Mouse (Mus musculus): ENCODE results near the gene Vps8.

The Vps8 gene

GRCm38 (mm10) chr16:21477074-21477473, 54.2 kb downstream of the Vps8 start:
- no peak for DNase-seq (ENCODE audit: low spot score)

DNA sequence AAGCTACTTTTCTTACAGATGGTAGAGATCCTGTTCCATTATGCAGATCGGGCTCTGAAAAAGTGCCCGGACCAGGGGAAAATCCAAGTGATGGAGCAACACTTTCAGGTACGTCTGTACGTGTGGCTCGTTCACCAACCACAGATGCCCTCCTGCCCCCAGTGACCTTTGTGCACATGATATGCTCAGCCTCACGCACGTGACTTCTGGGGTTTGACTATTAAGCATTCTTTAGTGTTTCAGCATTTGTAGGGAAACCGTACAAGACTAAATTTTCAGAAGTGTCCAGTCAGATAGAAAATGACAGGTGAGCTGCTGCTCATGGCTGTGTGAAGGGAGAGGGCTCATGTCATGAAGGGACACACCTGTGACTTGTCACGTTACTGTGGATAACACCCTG, 55.5 kb downstream of the Vps8 start:
- DNase-seq (ENCODE audit: low spot score), result peak; percentile 71

- no peak for DNase-seq (ENCODE audit: low spot score)
Measured at GRCm38 (mm10) chr16:21483803-21484202, 60.9 kb downstream of the Vps8 start.

GRCm38 (mm10) chr16:21485716-21486115, 62.8 kb downstream of the Vps8 start:
- no peak for DNase-seq (ENCODE audit: low spot score)

- DNase-seq (ENCODE audit: low spot score), result no peak
Measured at GRCm38 (mm10) chr16:21488413-21488812, 65.5 kb downstream of the Vps8 start.

DNA sequence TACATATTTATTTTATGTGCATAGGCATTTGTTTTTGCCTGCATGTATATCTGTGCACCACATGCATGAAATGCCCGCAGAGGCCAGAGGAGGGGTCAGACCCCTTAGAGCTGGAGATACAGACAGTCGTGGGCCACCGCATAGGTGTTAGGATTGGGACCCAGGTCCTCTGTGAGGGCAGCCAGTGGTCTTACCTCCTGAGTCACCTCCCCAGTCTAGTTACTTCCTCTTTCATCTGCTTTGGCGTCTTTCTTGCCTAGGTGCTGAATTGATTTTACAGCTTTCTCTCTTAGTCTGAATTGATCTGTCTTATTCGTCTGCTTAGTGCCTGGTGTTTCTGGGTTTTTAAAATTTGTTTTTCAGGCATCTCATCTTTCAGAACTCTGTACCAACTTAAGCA, 69.4 kb downstream of the Vps8 start:
- DNase-seq (ENCODE audit: low spot score), result no peak

DNA sequence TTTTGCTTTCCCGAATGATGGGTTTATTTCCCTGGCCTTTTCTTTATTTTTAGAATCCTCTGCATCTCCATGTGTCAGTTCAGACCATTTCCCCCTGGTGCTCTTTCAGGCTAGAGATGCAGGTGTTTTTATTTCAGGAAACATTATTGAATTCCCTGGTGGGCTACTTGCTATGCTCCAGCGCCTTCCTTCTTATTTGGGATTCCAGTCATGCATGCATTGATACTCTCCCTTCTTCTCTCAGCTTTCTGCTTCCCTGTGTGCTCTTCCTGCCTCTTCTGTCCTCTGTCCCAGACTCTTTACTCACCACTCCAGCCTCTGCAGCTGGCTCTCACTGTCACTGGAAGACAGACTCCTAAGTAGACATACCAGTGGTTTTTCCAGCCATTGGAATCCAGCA, 70.0 kb downstream of the Vps8 start:
- DNase-seq (ENCODE audit: low spot score), result no peak

- DNase-seq (ENCODE audit: low spot score), result no peak
Measured at GRCm38 (mm10) chr16:21494681-21495080, 71.8 kb downstream of the Vps8 start.

DNA sequence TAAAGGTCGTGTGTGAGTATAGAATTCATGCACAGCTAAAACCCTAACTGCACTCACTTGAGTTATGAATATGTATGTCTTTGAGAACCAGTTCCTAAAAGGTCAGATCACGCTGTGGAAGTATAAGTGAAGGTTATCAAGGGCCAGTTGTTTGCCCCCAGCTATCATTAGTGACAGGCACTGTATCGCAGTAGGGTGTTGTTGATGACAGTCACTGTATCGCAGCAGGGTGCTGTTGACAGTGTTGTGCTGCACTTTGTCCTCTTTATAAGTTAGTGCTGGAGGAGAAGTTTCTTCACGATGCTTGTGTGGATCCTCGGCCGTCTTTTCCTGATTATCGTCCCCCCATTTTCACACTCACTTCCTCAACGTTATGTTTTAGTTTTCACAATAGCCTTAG, 73.9 kb downstream of the Vps8 start:
- DNase-seq (ENCODE audit: low spot score), result no peak

DNA sequence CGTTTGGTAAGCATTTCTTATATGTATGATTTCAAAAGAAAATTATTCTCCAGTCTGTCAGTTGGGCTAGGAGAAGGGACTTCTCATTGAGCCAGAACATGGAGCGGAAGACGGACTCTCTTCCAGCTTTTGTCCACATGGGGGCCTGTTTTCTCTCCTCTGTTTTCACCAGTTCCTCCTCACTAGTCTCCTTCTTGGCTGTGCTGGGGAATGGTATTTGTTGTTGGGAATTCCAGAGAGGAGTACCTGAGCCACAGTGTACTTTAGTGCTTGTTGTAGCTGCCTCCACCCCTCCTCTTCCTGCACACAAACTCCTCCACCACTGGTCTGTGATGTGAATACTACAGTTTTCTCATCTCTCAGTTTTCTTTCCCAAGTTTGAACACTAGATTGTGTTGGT, 74.7 kb downstream of the Vps8 start:
- no peak for DNase-seq (ENCODE audit: low spot score)

GRCm38 (mm10) chr16:21498984-21499383, 76.1 kb downstream of the Vps8 start:
- DNase-seq (ENCODE audit: low spot score), result no peak

- peak; percentile 29 for DNase-seq (ENCODE audit: low spot score)
Measured at GRCm38 (mm10) chr16:21499656-21500055, 76.7 kb downstream of the Vps8 start.

GRCm38 (mm10) chr16:21518833-21519232, 95.9 kb downstream of the Vps8 start:
- DNase-seq (ENCODE audit: low spot score), result no peak

DNA sequence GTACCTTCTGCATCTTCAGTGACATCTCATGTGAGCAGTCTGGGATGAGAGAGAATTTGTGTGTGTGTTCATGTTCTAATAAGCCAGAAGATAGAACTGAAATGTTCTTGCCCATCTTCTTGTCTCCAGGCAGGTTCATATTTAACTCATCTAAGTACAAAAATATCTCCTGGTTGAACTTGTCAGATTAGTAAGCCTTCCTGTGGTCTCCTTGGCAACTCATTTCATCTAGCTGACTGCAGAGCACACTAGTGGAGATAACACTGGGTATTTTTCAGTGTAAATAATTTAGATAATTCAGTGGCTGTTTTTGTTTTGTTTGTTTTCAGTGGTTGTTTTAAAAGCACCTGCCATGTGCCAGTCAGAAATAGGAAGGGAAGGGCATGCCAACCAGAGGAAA, 96.9 kb downstream of the Vps8 start:
- no peak for DNase-seq (ENCODE audit: low spot score)

GRCm38 (mm10) chr16:21523738-21524137, 100.8 kb downstream of the Vps8 start:
- no peak for DNase-seq (ENCODE audit: low spot score)

- DNase-seq (ENCODE audit: low spot score), result no peak
Measured at GRCm38 (mm10) chr16:21525376-21525775, 102.5 kb downstream of the Vps8 start.

DNA sequence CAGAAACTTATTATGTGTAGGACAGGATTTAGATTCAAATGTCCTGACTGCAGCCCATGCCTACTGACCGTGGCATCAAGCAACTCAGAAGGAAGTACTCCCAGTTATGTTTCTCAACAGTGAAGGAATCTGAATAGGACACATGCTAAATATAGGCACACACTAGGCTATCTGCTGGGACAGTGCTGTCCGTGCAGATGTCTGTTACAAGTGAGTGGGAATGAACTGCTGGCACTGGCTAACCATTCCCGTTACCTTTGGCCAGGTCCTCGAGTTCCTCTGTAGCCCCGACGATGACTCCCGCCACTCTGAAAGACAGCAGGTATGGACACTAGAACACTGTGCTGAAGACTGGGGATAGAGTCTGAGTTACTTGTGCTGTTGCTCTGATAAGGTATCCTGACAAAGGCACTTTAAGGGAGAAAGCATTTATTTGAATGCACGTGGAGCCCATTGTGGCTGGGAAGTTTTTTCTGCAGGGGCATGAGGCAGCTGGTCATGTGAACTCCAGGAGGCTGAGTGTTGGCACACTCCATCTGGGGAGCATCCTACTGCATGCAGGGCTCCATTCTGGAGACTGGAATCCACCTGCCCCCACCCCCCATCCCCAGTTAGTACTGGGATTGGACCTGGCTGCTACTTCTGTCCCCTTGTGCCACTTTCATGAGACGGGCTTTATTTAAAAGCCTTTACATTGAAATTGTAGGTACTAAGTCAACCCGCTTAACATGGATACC, 104.5 kb downstream of the Vps8 start:
- DNase-seq (ENCODE audit: low spot score), result no peak

DNA sequence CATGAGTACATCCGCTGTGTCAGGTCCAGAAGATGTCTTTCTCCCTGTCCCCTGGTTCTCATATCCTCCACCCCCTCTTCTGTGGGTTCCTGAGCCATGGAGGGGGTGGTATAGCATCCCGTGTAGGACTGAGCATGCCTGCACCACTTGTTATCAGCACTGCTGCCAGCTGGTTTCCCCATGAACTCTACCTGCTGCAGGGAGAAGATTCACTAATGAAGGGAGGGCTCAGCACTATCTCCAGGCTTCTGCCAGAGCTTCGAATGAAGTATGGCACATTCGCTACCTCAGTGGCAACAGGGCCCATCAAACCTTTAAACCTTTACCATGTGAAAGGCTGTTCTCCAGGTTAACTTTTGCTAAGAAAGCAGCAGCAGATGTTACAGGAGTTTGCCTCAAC, 110.6 kb downstream of the Vps8 start:
- no peak for DNase-seq (ENCODE audit: low spot score)

DNA sequence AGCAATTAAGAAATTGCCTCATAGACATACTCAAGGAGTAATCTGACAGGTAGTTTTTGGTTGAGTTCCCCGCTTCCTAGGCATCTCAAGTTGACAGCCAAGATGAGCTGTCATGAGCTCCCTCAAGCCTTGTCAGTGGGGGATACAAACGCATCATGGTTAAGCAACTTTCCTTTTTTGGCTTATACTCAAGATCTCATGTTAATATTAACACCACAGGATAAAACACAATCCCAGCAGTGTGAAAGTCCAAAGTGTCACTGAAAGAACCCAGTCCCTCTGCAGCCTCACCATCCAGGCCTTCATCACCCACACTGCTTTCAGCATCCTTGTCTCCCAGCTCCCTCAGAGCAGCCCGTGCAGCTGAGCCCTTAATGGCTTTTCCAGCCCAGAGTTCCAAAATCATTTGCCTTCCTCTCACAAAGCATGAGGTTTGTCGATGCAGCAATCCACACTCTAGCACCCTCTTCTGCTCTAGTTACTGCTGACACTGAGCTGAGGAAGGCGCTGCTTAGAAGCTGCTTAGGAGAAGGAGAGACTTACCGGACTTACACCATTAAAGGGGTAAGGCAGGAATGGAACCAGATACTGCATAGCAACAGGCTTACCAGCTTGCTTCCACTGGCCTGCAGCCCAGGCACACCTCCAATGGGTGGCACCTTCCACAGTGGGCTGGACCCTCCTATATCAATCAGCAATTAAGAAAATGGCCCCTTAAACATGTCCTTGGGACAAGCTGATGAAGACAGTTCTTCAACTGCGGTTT, 113.5 kb downstream of the Vps8 start:
- no peak for DNase-seq (ENCODE audit: low spot score)

- DNase-seq (ENCODE audit: low spot score), result no peak
Measured at GRCm38 (mm10) chr16:21537312-21537711, 114.4 kb downstream of the Vps8 start.

DNA sequence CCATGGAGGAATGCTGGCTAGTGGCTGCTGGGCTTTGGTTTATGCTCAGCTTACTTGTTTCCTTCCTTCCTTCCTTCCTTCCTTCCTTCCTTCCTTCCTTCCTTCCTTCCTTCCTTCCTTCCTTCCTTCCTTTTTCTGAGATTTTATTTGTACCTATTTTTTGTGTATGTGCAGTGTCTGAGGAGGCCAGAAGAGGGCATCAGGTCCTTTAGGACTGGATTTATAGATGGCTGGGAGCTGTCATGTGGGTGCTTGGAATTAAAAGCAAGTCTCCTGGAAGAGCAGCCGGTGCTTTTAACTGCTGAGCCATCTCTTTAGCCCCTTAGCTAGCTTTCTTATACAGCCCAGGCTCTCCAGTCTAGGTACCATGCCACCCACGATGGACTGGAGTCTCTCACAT, 116.0 kb downstream of the Vps8 start:
- DNase-seq (ENCODE audit: low spot score), result no peak

DNA sequence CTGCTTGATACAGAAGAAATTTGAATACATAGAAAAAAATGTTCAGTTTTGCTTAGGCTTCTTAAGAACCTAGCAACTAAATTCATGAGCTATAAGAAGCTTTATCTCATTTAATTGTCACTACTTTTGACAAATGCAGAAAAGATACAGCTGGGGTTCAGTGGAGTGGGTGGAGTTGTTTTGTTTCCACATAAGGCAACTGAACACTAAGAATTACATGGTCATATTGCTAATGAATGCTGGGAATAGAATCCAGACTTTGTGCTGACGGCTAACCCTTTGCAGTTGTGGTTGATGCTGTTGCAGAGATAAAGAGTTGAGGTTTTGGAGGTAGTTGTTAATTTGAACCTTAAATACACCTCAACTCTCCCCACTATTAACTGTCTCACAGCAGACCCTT, 119.6 kb downstream of the Vps8 start:
- DNase-seq (ENCODE audit: low spot score), result no peak

DNA sequence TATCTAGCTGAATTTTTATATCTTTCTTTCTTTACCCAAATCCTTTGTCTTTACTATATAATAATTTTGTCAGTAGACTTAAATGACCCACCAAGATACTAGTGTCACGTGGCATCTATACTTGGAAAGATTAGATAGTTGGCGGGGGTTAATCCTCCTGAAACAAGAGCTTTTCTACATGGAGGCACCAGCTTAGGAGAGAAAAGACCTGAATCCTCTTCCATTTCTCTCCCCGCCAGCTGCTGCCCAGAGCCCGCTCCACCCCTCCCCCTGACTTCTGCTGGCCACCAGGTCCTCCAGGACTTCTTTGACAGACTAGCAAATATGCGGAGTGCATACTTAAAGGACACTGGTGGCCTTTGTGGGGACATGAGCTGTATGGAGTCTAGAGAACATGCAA, 124.5 kb downstream of the Vps8 start:
- DNase-seq (ENCODE audit: low spot score), result no peak

DNA sequence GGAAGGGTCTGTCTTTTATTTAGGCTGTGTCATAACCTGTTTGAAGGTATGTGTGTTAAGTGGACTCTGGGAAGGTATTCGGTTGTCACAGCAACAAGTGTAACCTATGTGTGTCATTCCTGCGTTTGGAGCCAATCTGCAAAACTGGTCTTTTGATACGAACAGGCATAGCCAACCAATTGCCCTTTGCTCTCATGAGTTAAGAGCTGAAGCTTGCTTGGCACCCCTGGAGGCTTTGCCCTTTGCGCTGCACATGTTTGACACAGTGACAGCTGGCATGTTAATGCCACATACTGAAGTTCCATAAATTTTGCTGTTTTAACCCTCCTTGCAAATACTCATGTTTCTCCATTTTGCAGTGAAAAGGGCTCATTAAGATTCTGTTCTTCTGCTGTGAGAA, 126.8 kb downstream of the Vps8 start:
- DNase-seq (ENCODE audit: low spot score), result no peak

Measured in yolk sac, embryonic 10.5 days (tissue).